Mouse (Mus musculus): Measurements from ENCODE around the gene Exoc6b. TPM values are rescaled to one million over a fixed set of nuclear protein-coding genes. Genes with fewer than 3 reads are reported as not detected.
A peak's percentile ranks its signal among the peaks of the same experiment; 100 is the strongest.

Exoc6b gene
- polyA plus RNA-seq, 1 experiment from 2014 or later: 44.1 TPM

DNA sequence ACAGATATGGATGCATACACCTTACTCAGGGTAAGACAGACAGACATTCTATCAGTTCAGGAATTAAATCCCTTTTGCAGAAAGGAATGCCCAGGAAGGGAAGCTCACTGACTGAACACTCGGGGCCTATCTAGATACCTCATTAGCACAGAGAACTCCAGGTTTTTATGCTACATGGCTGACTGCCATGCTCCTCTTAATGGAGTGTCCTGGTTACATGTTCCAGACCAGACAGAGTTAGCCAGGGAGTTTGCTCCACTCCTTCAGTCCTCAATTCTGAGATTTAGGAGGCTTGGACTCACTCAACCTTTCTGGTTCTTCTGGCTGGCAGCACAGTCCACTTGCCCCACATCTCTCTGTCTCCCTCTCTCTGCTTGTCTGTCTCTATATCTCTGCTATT lies 106.3 kb downstream of the Exoc6b start:
- Histone ChIP-seq H3K9ac (no peak overlapping the region), H3K36me3 (no peaks in the 10 kb centered on the region), H3K27me3 (replicated peaks) (no peaks in the 10 kb centered on the region), H3K4me2 (replicated peaks) (no peak overlapping the region), H3K4me1 (no peaks in the 10 kb centered on the region), H3K9me3 (no peaks in the 10 kb centered on the region), H3K4me3 (no peak overlapping the region), H3K27ac (no peak overlapping the region)
- WGBS: 92% methylated on average over 1 of the region's 1 CpGs
- ATAC-seq (ENCODE audit: low FRiP score, low read depth): no peak

DNA sequence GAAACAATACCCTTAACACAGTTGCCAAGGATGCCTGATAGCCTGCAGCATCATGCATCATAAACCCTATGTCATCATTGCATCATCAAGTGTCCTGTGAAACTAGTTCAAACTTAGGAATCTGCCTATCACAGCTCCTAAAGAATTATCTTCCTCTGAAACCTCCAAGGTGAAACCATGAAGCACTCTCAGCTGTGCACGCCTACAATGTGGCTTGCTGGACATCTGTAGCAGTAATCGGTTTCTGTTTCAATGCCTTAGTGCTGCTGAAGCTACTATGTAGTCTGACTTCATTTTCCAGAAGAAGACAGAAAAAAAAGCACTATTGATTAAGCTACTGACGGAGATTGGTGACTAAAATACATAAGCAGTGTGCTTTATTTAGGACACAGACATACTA lies 107.5 kb downstream of the Exoc6b start:
- ATAC-seq (ENCODE audit: low FRiP score, low read depth): no peak
- H3K4me1 ChIP-seq: no peaks in the 10 kb centered on the region
- H3K27ac ChIP-seq: no peak overlapping the region
- H3K27me3 ChIP-seq (replicated peaks): no peaks in the 10 kb centered on the region
- H3K36me3 ChIP-seq: no peaks in the 10 kb centered on the region
- no peaks in the 10 kb centered on the region for H3K9me3 ChIP-seq
- H3K9ac ChIP-seq: no peak overlapping the region
- no peak overlapping the region for H3K4me3 ChIP-seq
- no peak overlapping the region for H3K4me2 ChIP-seq (replicated peaks)
- WGBS: 88% methylated on average over 3 of the region's 3 CpGs

DNA sequence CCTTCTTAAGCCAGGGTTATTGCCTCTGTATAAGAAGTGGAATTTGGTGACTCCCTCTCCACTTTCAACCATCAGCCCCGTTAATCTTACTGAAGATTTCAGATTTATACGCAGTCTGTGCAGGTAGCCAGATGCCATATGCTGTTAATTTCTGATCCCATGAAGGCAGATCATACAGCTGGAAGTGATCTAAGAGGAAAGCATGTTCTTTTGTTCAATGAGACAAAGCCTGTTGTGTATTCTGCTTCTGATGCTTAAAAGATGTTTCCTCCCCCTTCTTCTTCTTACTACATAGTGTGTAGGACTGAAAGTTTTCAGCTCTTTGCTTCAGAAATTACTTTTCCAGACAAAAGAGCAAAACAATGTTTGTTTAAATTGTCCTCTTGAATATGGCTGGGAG lies 109.8 kb downstream of the Exoc6b start:
- Histone ChIP-seq H3K36me3 (no peaks in the 10 kb centered on the region), H3K4me1 (no peaks in the 10 kb centered on the region), H3K27ac (no peak overlapping the region), H3K9me3 (no peaks in the 10 kb centered on the region), H3K4me3 (no peak overlapping the region), H3K4me2 (replicated peaks) (no peak overlapping the region), H3K9ac (no peak overlapping the region), H3K27me3 (replicated peaks) (no peaks in the 10 kb centered on the region)
- no peak for ATAC-seq (ENCODE audit: low FRiP score, low read depth)
- WGBS: 67% methylated on average over 2 of the region's 2 CpGs

DNA sequence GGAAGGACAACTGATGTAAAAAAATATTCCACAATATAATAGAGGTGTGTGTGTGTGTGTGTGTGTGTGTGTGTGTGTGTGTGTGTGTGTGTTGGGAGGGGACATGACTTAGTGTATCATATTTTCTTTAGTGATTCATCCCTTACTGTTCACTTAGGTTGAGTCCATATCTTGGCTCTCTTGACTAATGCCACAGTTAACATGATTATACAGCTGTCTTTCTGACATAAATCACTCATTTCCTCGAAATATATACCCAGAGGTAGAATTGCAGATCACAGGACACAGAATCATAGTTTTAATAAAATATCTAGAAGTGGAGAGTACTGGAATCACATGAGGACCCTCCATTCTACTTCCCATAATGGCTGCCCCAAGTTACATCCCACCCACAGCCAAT lies 117.7 kb downstream of the Exoc6b start:
- no peak overlapping the region for H3K27ac ChIP-seq
- no peaks in the 10 kb centered on the region for H3K4me1 ChIP-seq
- H3K36me3 ChIP-seq: no peaks in the 10 kb centered on the region
- WGBS: 81% methylated on average over 1 of the region's 1 CpGs
- H3K9me3 ChIP-seq: no peaks in the 10 kb centered on the region
- no peaks in the 10 kb centered on the region for H3K27me3 ChIP-seq (replicated peaks)
- no peak overlapping the region for H3K4me2 ChIP-seq (replicated peaks)
- H3K9ac ChIP-seq: no peak overlapping the region
- no peak overlapping the region for H3K4me3 ChIP-seq
- ATAC-seq (ENCODE audit: low FRiP score, low read depth): no peak

DNA sequence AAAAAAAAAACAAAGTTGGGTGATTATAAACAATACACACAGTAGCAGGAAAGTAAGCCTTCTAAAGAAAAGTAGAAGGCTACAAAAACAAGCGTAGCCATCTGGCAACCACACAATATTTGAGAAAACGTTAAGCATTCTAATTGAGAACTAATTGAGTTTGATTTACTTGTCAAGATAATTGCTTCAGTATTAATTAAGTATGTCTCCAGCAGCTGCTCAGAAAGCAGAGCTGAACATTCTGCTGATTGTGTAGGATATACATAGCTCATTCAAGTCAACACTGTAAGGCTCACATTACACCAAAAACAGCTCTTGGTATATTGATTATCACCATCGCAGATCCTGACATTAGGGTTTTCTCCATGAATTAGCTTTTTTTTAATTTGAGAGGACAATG lies 122.7 kb downstream of the Exoc6b start:
- H3K36me3 ChIP-seq: no peaks in the 10 kb centered on the region
- H3K4me3 ChIP-seq: no peak overlapping the region
- no peak overlapping the region for H3K9ac ChIP-seq
- ATAC-seq (ENCODE audit: low FRiP score, low read depth): no peak
- WGBS: 68% methylated on average over 3 of the region's 3 CpGs
- H3K9me3 ChIP-seq: no peaks in the 10 kb centered on the region
- no peaks in the 10 kb centered on the region for H3K4me1 ChIP-seq
- no peak overlapping the region for H3K4me2 ChIP-seq (replicated peaks)
- no peaks in the 10 kb centered on the region for H3K27me3 ChIP-seq (replicated peaks)
- H3K27ac ChIP-seq: no peak overlapping the region

DNA sequence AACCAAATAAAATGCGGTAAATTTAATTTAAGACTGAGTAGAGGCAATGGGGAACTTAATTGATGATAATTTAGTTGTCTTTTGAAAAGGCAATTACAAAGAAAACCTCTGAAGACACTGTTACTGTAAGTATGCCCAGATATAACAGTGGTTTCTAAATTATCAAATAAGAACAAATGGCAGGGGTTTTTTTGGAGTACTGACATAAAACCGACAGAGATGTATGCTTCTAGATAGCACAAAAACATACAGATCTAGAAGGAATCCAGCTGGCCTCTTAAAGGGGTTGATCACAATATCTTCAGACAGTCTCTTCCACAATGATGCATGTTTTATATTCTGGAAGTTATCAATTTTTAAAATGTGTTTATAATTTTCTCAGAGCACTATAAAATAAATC lies 123.2 kb downstream of the Exoc6b start:
- ATAC-seq (ENCODE audit: low FRiP score, low read depth): no peak
- Histone ChIP-seq H3K4me2 (replicated peaks) (no peak overlapping the region), H3K4me3 (no peak overlapping the region), H3K9me3 (no peaks in the 10 kb centered on the region), H3K36me3 (no peaks in the 10 kb centered on the region), H3K27me3 (replicated peaks) (no peaks in the 10 kb centered on the region), H3K9ac (no peak overlapping the region), H3K27ac (no peak overlapping the region), H3K4me1 (no peaks in the 10 kb centered on the region)
- 95% methylated on average over 2 of the region's 2 CpGs for WGBS

DNA sequence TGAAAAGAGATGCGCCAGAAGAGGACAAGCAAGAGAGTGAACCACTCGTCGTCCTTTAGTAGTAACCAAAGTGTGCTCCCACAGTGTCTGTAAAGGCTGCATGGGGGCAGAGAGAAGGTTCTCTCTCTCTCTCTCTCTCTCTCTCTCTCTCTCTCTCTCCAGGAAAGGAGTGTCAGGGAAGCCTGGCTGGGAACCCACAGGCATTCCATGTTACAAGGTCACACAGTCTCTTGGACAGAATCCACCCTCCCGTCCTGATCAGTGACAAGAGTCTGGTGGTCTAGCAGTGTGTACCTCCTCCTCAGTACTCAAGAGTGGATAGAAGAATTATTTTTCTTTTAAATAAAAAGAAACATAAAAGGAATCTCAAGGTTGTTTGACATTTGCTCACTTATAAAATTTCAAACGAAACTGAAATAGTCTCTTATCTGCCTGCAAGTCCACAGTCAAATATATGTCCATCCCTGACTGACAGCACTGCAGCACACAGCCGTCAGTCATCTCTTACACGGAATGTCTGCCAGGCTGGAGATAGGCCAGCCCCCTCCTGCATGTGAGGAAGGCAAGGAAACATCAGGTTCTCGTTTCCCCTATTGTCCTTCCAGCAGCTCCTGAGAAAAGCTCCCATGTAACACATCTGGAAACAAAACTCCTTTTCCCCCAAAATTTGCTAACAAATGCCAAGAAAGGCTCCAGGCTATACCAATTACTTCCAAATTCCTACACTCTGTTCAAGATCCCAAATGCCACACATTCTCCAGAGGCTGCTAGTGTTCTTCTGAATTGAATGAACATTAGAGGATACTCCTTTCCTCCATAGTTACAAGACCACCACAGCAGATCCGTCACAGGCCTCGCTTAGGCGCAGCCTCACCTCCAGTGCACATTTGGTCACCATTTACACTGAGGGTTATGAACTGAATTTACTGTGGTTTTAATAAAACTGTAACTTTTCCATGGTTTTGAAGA lies 136.1 kb downstream of the Exoc6b start:
- no peak overlapping the region for H3K4me3 ChIP-seq
- no peaks in the 10 kb centered on the region for H3K9me3 ChIP-seq
- no peaks in the 10 kb centered on the region for H3K27me3 ChIP-seq (replicated peaks)
- H3K36me3 ChIP-seq: no peaks in the 10 kb centered on the region
- 78% methylated on average over 11 of the region's 11 CpGs for WGBS
- no peaks in the 10 kb centered on the region for H3K4me1 ChIP-seq
- no peak overlapping the region for H3K4me2 ChIP-seq (replicated peaks)
- ATAC-seq (ENCODE audit: low FRiP score, low read depth): no peak
- no peak overlapping the region for H3K27ac ChIP-seq
- H3K9ac ChIP-seq: no peak overlapping the region

DNA sequence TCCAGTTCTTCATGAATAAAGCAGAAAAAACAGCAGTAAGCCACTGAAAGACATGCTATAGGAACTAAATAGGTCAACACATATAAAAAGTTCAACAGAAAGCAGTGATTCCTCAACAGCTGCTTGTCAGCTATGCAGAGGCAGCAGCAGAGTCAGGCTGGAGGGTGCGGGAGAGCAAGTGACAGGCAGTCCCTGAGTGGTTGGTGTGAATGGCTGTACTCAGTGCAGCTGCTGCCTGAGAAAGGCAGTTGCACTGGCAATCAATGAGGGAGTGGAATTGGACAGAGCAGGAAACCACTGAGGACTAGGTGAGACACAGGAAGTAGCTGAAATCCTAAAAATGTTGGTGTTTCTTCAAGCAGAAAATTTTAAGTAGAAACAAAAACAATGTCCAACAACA lies 138.3 kb downstream of the Exoc6b start:
- Histone ChIP-seq H3K27me3 (replicated peaks) (no peaks in the 10 kb centered on the region), H3K9me3 (no peaks in the 10 kb centered on the region), H3K36me3 (no peaks in the 10 kb centered on the region), H3K9ac (no peak overlapping the region), H3K27ac (no peak overlapping the region), H3K4me2 (replicated peaks) (no peak overlapping the region), H3K4me1 (no peaks in the 10 kb centered on the region), H3K4me3 (no peak overlapping the region)
- 46% methylated on average over 1 of the region's 1 CpGs for WGBS
- no peak for ATAC-seq (ENCODE audit: low FRiP score, low read depth)

DNA sequence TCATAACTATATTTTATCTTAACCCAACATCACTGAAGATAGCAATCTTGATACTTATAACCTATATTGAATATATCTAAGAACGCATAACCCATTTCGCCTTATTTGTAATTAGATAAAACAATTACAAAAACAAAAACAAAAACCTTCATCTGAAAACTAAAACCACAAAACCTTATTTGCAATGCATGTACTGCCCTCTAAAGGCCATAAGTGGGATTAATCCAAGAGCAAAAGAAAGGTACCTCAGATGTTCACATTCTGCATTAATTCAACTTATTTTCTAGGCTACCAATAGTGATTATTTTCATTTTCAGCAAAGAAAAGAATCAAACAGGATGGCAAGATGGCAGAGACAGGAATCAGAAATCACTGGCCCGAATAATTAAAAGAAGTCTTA lies 143.2 kb downstream of the Exoc6b start:
- Histone ChIP-seq H3K27me3 (replicated peaks) (no peaks in the 10 kb centered on the region), H3K4me1 (peaks cover 10% of the 10 kb centered on the region), H3K4me3 (no peak overlapping the region), H3K9me3 (no peaks in the 10 kb centered on the region), H3K27ac (no peak overlapping the region), H3K9ac (no peak overlapping the region), H3K36me3 (no peaks in the 10 kb centered on the region), H3K4me2 (replicated peaks) (no peak overlapping the region)
- whole genome bisulfite sequencing: 72% methylated on average over 3 of the region's 3 CpGs
- no peak for ATAC-seq (ENCODE audit: low FRiP score, low read depth)

DNA sequence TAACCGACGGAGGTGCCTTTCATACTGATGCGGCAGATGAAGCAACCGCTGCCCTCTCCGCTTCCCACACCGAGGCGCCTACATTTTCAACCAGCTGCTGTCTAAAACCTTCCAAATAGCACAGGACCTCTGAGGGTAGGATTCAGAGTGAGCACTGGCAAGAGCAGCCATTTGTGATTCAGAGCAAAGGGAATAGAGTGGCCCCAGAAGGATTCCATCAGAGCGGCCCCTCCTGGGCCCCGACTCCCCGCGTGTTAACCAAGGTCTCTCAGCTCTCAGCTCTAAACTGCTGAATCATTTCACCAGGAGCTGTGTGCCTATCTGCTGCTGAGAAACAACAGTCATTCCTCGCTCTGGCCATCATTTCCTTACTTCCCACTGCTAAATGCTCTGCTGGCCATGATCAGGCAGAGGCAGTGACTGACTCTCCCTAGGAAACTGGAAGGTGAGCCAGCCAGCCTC lies 145.5 kb downstream of the Exoc6b start:
- no peak for ATAC-seq (ENCODE audit: low FRiP score, low read depth)
- Histone ChIP-seq H3K4me2 (replicated peaks) (peak overlapping the region; percentile 37), H3K4me3 (no peak overlapping the region), H3K9ac (peak overlapping the region; percentile 13; the same call in 1 of the 2 replicates), H3K27me3 (replicated peaks) (no peaks in the 10 kb centered on the region), H3K36me3 (no peaks in the 10 kb centered on the region), H3K27ac (no peak overlapping the region), H3K9me3 (no peaks in the 10 kb centered on the region), H3K4me1 (peaks cover 10% of the 10 kb centered on the region)
- 32% methylated on average over 12 of the region's 12 CpGs for WGBS

DNA sequence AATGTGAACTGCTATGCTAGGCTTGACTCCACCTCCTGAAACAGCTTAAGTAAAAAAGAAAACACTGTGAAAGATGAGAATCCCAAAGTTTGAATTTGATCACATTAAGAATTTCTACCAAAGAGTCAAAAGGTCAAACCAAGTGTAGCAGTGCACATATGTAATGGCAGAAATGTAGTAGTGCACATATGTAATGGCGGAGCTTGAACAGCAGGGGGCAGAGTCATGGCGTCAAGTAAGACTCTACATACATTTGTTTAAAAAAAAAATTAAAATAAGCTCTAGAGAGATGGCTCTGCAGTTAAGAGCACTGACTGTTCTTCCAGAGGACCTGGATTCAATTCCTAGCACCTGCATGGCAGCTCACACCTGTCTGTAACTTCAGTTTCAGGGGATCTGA lies 153.0 kb downstream of the Exoc6b start:
- no peaks in the 10 kb centered on the region for H3K4me1 ChIP-seq
- ATAC-seq (ENCODE audit: low FRiP score, low read depth): no peak
- H3K4me3 ChIP-seq: no peak overlapping the region
- H3K27ac ChIP-seq: no peak overlapping the region
- H3K4me2 ChIP-seq (replicated peaks): no peak overlapping the region
- H3K27me3 ChIP-seq (replicated peaks): no peaks in the 10 kb centered on the region
- WGBS: 32% methylated on average over 2 of the region's 2 CpGs
- H3K36me3 ChIP-seq: no peaks in the 10 kb centered on the region
- H3K9ac ChIP-seq: no peak overlapping the region
- no peaks in the 10 kb centered on the region for H3K9me3 ChIP-seq

DNA sequence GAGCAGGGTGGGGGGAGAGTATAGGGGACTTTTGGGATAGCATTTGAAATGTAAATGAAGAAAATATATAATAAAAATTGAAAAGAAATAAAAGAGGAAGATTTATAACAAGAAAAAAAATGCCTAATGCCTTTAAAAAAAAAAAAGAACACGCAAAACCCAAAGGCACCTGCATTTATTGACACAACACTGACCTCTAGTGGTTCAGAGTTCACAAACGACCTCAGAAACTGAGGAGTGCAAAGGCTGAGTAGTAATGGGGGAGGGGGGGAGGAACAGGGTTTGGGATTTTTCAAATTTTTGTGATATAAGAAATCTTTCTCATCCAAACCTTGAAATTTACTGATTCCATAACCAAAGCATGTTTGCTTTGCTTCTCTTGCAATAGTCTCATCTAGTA lies 156.9 kb downstream of the Exoc6b start:
- no peak overlapping the region for H3K4me3 ChIP-seq
- no peaks in the 10 kb centered on the region for H3K36me3 ChIP-seq
- WGBS: 10% methylated on average over 2 of the region's 2 CpGs
- H3K9me3 ChIP-seq: no peaks in the 10 kb centered on the region
- no peak overlapping the region for H3K27ac ChIP-seq
- H3K9ac ChIP-seq: no peak overlapping the region
- H3K27me3 ChIP-seq (replicated peaks): no peaks in the 10 kb centered on the region
- no peak overlapping the region for H3K4me2 ChIP-seq (replicated peaks)
- ATAC-seq (ENCODE audit: low FRiP score, low read depth): no peak
- no peaks in the 10 kb centered on the region for H3K4me1 ChIP-seq

Data from neural tube, embryonic 12.5 days (tissue).